8 mouse cellular contexts compared by ENCODE assay signal in genomic region chr11:32267188-32267884, GRCm38 (mm10). TPM values are rescaled to one million over a fixed set of nuclear protein-coding genes. Genes with fewer than 3 reads are reported as not detected.
A peak's percentile ranks its signal among the peaks of the same experiment; 100 is the strongest.
DNase-seq lines count a peak whose midpoint lies in the region; ATAC-seq lines count a peak whose summit lies in the region.

Nprl3 (minus strand) TSS chr11:32267707.

- no peaks in the 10 kb centered on the region for H3K27me3 ChIP-seq in heart, embryonic 14.5 days (ENCODE audit: control insufficient read depth, insufficient read depth, low read length)
- H3K27me3 ChIP-seq in liver, embryonic 13.5 days, result no peaks in the 10 kb centered on the region
- H3K27me3 ChIP-seq in stomach, embryonic 16.5 days (ENCODE audit: control insufficient read depth, insufficient read depth, low read length), result no peaks in the 10 kb centered on the region

- WGBS in heart, embryonic 14.5 days, result under 1% methylated on average over 54 of the region's 54 CpGs
- under 1% methylated on average over 54 of the region's 54 CpGs for WGBS in liver, embryonic 13.5 days (ENCODE audit: insufficient replicate concordance)
- WGBS in stomach, embryonic 16.5 days, result 0% methylated on average over 54 of the region's 54 CpGs

- peak within 1 kb of the TSS; percentile 98 for H3K4me3 ChIP-seq in brown adipose tissue, adult 24 weeks (ENCODE audit: insufficient read depth, low read depth, low read length)
- peak within 1 kb of the TSS; percentile 75 to 94 for H3K4me3 ChIP-seq in heart, embryonic 14.5 days (ENCODE audit: control insufficient read depth in 1 of 2, insufficient read depth in 1 of 2, low read depth in 1 of 2, low read length in 2 of 2)
- peak within 1 kb of the TSS; percentile 84 for H3K4me3 ChIP-seq in liver, embryonic 13.5 days (replicated peaks)
- peak within 1 kb of the TSS; percentile 54 for H3K4me3 ChIP-seq in stomach, embryonic 16.5 days (replicated peaks; ENCODE audit: low read length)

- H3K27ac ChIP-seq in brown adipose tissue, adult 24 weeks (replicated peaks; ENCODE audit: low read depth, low read length), result peak within 1 kb of the TSS; percentile 91
- H3K27ac ChIP-seq in heart, embryonic 14.5 days (replicated peaks in 1 of 2; ENCODE audit: control insufficient read depth in 1 of 2, insufficient read depth in 1 of 2, low read depth in 2 of 2, low read length in 2 of 2), result peak within 1 kb of the TSS; percentile 79 to 92
- H3K27ac ChIP-seq in liver, embryonic 13.5 days, result peak within 1 kb of the TSS; percentile 97
- peak within 1 kb of the TSS; percentile 87 for H3K27ac ChIP-seq in stomach, embryonic 16.5 days (ENCODE audit: low read length)

- no peaks in the 10 kb centered on the region for H3K4me1 ChIP-seq in brown adipose tissue, adult 24 weeks (ENCODE audit: control insufficient read depth, insufficient read depth, insufficient read length, low read length)
- peaks cover 2 to 16% of the 10 kb centered on the region in 2 experiments for H3K4me1 ChIP-seq in heart, embryonic 14.5 days (ENCODE audit: control insufficient read depth in 2 of 2, insufficient read depth in 2 of 2, low read length in 2 of 2)
- H3K4me1 ChIP-seq in liver, embryonic 13.5 days (replicated peaks), result peaks cover 88% of the 10 kb centered on the region
- peaks cover 16% of the 10 kb centered on the region; the same call in 1 of the 2 replicates for H3K4me1 ChIP-seq in stomach, embryonic 16.5 days (ENCODE audit: control insufficient read depth, insufficient read depth, low read length)

- H3K36me3 ChIP-seq in heart, embryonic 14.5 days (ENCODE audit: control insufficient read depth, insufficient read depth, low read length), result peaks cover 8% of the 10 kb centered on the region
- peaks cover 10% of the 10 kb centered on the region for H3K36me3 ChIP-seq in liver, embryonic 13.5 days
- H3K36me3 ChIP-seq in stomach, embryonic 16.5 days (ENCODE audit: control insufficient read depth, insufficient read depth, low read length), result 0 out of 2 replicates have a peak, but pooled peaks cover 4% of the 10 kb centered on the region

- DNase-seq in CD4-positive helper T cell, adult 2 months (ENCODE audit: low read depth, low spot score), result peak; percentile 96
- DNase-seq in fibroblast of lung, adult 2 months (ENCODE audit: low read depth), result peak; percentile 82
- DNase-seq in kidney, postnatal 14 days, result peak; percentile 98
- DNase-seq in liver, embryonic 13.5 days, result peak; percentile 92
- DNase-seq in neural tube, embryonic 10.5 days (ENCODE audit: extremely low spot score, low spot score), result peak; percentile 96

- H3K9me3 ChIP-seq in heart, embryonic 14.5 days (ENCODE audit: control insufficient read depth, low read length), result no peaks in the 10 kb centered on the region
- H3K9me3 ChIP-seq in liver, embryonic 13.5 days (replicated peaks), result no peaks in the 10 kb centered on the region
- no peaks in the 10 kb centered on the region for H3K9me3 ChIP-seq in stomach, embryonic 16.5 days (replicated peaks; ENCODE audit: control insufficient read depth, low read length)

- H3K9ac ChIP-seq in heart, embryonic 14.5 days (ENCODE audit: low read length), result peak within 1 kb of the TSS; percentile 98
- H3K9ac ChIP-seq in liver, embryonic 13.5 days, result peak within 1 kb of the TSS; percentile 97
- H3K9ac ChIP-seq in stomach, embryonic 16.5 days (ENCODE audit: low read length), result peak within 1 kb of the TSS; percentile 78

- ATAC-seq in heart, embryonic 14.5 days (ENCODE audit: insufficient number of reproducible peaks, insufficient read depth, low FRiP score, low read depth), result peak; percentile 97
- peak; percentile 77 for ATAC-seq in liver, embryonic 13.5 days (ENCODE audit: low read depth)
- ATAC-seq in stomach, embryonic 16.5 days (ENCODE audit: insufficient read depth, low FRiP score), result peak; percentile 98

- H3K4me2 ChIP-seq in heart, embryonic 14.5 days (ENCODE audit: low read length), result peak within 1 kb of the TSS; percentile 82
- H3K4me2 ChIP-seq in liver, embryonic 13.5 days, result peak within 1 kb of the TSS; percentile 81
- peak within 1 kb of the TSS; percentile 61 for H3K4me2 ChIP-seq in stomach, embryonic 16.5 days (ENCODE audit: low read depth, low read length)

RNA-seq across cellular contexts. Expression of gene Nprl3, which starts in this region (rescaled TPM):
- polyA plus RNA-seq in brown adipose tissue, adult 24 weeks (2012; ENCODE audit: insufficient read depth, insufficient read length, missing spikeins), result 18.2 and 19.3 TPM in 2 replicates
- 33.2 and 33.9 TPM in 2 replicates for polyA plus RNA-seq in heart, embryonic 14.5 days (2014; fragmentation: Nextera tagmentation; extraction: Ambion mirVana)
- polyA plus RNA-seq in liver, embryonic 13.5 days (2015; fragmentation: Nextera tagmentation; extraction: Ambion mirVana), result 27.5 and 29.7 TPM in 2 replicates
- polyA plus RNA-seq in stomach, embryonic 16.5 days (2015; fragmentation: Nextera tagmentation; extraction: Ambion mirVana), result 36.8 and 37.6 TPM in 2 replicates

Comparison
In these comparisons a context has a peak if more than half of its experiments do, and no peak if none do; other contexts are left out.
1. Peak in every context shown above with its lines: DNase-seq, ATAC-seq, H3K4me3 ChIP-seq and H3K27ac ChIP-seq.